Mouse (Mus musculus): ENCODE measurements around the gene Kifc3. TPM values are rescaled to one million over a fixed set of nuclear protein-coding genes. Genes with fewer than 3 reads are reported as not detected.

The Kifc3 gene
- total RNA-seq, 2 experiments from 2014 or later = 63.7 to 65.7 TPM

- intact Hi-C loops (cut with DNase I) = no loop called here
These were observed 43.3 kb downstream of the Kifc3 start for GRCm38 (mm10) chr8:95159344-95159743.

GRCm38 (mm10) chr8:95158654-95159053, 44.0 kb downstream of the Kifc3 start:
- intact Hi-C loops (cut with DNase I) = no loop called here
- DNase-seq = no peak

More at GRCm38 (mm10) chr8:95159344-95159743, 43.3 kb downstream of the Kifc3 start:
- no peak for DNase-seq

- DNase-seq = no peak
- intact Hi-C loops (cut with DNase I) = no loop called here
These were observed 45.5 kb downstream of the Kifc3 start for GRCm38 (mm10) chr8:95157145-95157544.

GRCm38 (mm10) chr8:95156108-95156507, 46.5 kb downstream of the Kifc3 start:
- no peak for DNase-seq
- intact Hi-C loops (cut with DNase I) = no loop called here

- intact Hi-C loops (cut with DNase I) = no loop called here
- no peak for DNase-seq
These were observed 47.3 kb downstream of the Kifc3 start for GRCm38 (mm10) chr8:95155361-95155760.

GRCm38 (mm10) chr8:95154654-95155053, 48.0 kb downstream of the Kifc3 start:
- DNase-seq = no peak
- intact Hi-C loops (cut with DNase I) = no loop called here

GRCm38 (mm10) chr8:95154056-95154455, 48.6 kb downstream of the Kifc3 start:
- intact Hi-C loops (cut with DNase I) = no loop called here
- no peak for DNase-seq

GRCm38 (mm10) chr8:95150608-95151007, 52.0 kb downstream of the Kifc3 start:
- DNase-seq = no peak
- intact Hi-C loops (cut with DNase I) = no loop called here

- intact Hi-C loops (cut with DNase I) = no loop called here
- DNase-seq = no peak
These were observed 53.2 kb downstream of the Kifc3 start for GRCm38 (mm10) chr8:95149426-95149825.

- no peak for DNase-seq
- intact Hi-C loops (cut with DNase I) = no loop called here
These were observed 55.8 kb downstream of the Kifc3 start for GRCm38 (mm10) chr8:95146846-95147245.

GRCm38 (mm10) chr8:95146044-95146745, 56.4 kb downstream of the Kifc3 start:
- no peak for DNase-seq
- intact Hi-C loops (cut with DNase I) = no loop called here

- DNase-seq = no peak
- intact Hi-C loops (cut with DNase I) = no loop called here
These were observed 58.0 kb downstream of the Kifc3 start for GRCm38 (mm10) chr8:95144631-95145015.

GRCm38 (mm10) chr8:95143805-95144630, 58.6 kb downstream of the Kifc3 start:
- intact Hi-C loops (cut with DNase I) = no loop called here
- DNase-seq = no peak

- intact Hi-C loops (cut with DNase I) = no loop called here
- peak; percentile 53 for DNase-seq
These were observed 59.4 kb downstream of the Kifc3 start for GRCm38 (mm10) chr8:95142985-95143804.

- intact Hi-C loops (cut with DNase I) = no loop called here
- peak; percentile 83 for DNase-seq
These were observed 60.4 kb downstream of the Kifc3 start for GRCm38 (mm10) chr8:95142075-95142831.

- intact Hi-C loops (cut with DNase I) = no loop called here
- DNase-seq = peak; percentile 18
These were observed 61.0 kb downstream of the Kifc3 start for GRCm38 (mm10) chr8:95141469-95142074.

GRCm38 (mm10) chr8:95141026-95141425, 61.6 kb downstream of the Kifc3 start:
- intact Hi-C loops (cut with DNase I) = no loop called here
- no peak for DNase-seq

GRCm38 (mm10) chr8:95140555-95140954, 62.1 kb downstream of the Kifc3 start:
- DNase-seq = no peak
- intact Hi-C loops (cut with DNase I) = no loop called here

- DNase-seq = no peak
- intact Hi-C loops (cut with DNase I) = loop anchor here (10.0 kb wide), 1 partner anchor 66 kb away; the partner anchor contains the start of gene Kifc3
These were observed 63.6 kb downstream of the Kifc3 start for GRCm38 (mm10) chr8:95139051-95139365.

All from left cerebral cortex, postnatal 4 days (tissue).